Comparison of ENCODE assay signal across 15 mouse cellular contexts in genomic region chr1:63140231-63140630, GRCm38 (mm10).
"Had no signal": no experiment of that assay in that cellular context is flagged by ENCODE, and none has a peak within 500 bp of the region (broad histone marks: within the 10 kb centered on the region; RNA-seq: fewer than 3 reads in every experiment).

No protein-coding gene starts in this region.

- H3K9ac ChIP-seq: lung, embryonic 14.5 days; midbrain, embryonic 13.5 days; neural tube, embryonic 12.5 days; stomach, embryonic 15.5 days had no signal

- H3K4me3 ChIP-seq: megakaryocyte, embryonic 14.5 days; midbrain, embryonic 13.5 days; neural tube, embryonic 12.5 days; stomach, embryonic 15.5 days had no signal

- DNase-seq: lung, adult 18-20 months; lung, embryonic 14.5 days; lung, postnatal 10 days; lung, postnatal 4 days; right cerebral cortex, postnatal 14 days; thymus, adult 2 months; thymus, postnatal 25 days; thymus, postnatal 4 days had no signal

- H3K27me3 ChIP-seq: megakaryocyte, embryonic 14.5 days; midbrain, embryonic 13.5 days; neural tube, embryonic 12.5 days; stomach, embryonic 15.5 days had no signal

- H3K9me3 ChIP-seq: megakaryocyte, embryonic 14.5 days; midbrain, embryonic 13.5 days; neural tube, embryonic 12.5 days; stomach, embryonic 15.5 days had no signal

- H3K4me2 ChIP-seq: lung, embryonic 14.5 days; midbrain, embryonic 11.5 days; midbrain, embryonic 13.5 days; neural tube, embryonic 12.5 days; stomach, embryonic 15.5 days had no signal

- H3K4me1 ChIP-seq: midbrain, embryonic 13.5 days; neural tube, embryonic 12.5 days; stomach, embryonic 15.5 days had no signal

- H3K27ac ChIP-seq: midbrain, embryonic 13.5 days; neural tube, embryonic 12.5 days; stomach, embryonic 15.5 days; stomach, postnatal 0 days had no signal

- ATAC-seq: midbrain, embryonic 13.5 days; midbrain, embryonic 16.5 days had no signal
